Mouse (Mus musculus) midbrain, postnatal 0 days (tissue): ENCODE measurements around the gene Ywhag. TPM values are rescaled to one million over a fixed set of nuclear protein-coding genes. Genes with fewer than 3 reads are reported as not detected.

Experiments used
- ATAC-seq: fragments of 200-750 bp; cut with Nextera tagmentation; 2 replicates; pipeline ENCODE4 v1.8.0; 2017; ENCODE audit warnings: moderate number of reproducible peaks, mild to moderate bottlenecking, moderate TSS enrichment, moderate library complexity; ENCODE audit not compliant: low FRiP score
- DNase-seq: peaks from one replicate; pipeline ENCODE4 v3.0.0-alpha.2; 2015; ENCODE audit warnings: low spot score
- H3K27ac ChIP-seq: fragments of 300-500 bp; sonication (generic); 2 replicates; pipeline ENCODE4 v1.5.1; 2014; ENCODE audit warnings: low read depth, mild to moderate bottlenecking, low read length, mixed read lengths
- H3K27me3 ChIP-seq: fragments of 300-500 bp; sonication (generic); 2 replicates; pipeline ENCODE4 v1.6.1; 2014; ENCODE audit warnings: low read length, control low read depth, mixed read lengths; ENCODE audit not compliant: insufficient read depth
- H3K36me3 ChIP-seq: fragments of 300-500 bp; sonication (generic); 2 replicates; pipeline ENCODE4 v1.6.1; 2014; ENCODE audit warnings: low read length, control low read depth, mixed read lengths; ENCODE audit not compliant: insufficient read depth
- H3K4me1 ChIP-seq: fragments of 300-500 bp; sonication (generic); 2 replicates; pipeline ENCODE4 v1.6.1; 2014; ENCODE audit warnings: mild to moderate bottlenecking, control low read depth, antibody characterized with exemption, low read length, mixed read lengths; ENCODE audit not compliant: insufficient read depth
- H3K4me2 ChIP-seq: fragments of 300-500 bp; sonication (generic); 2 replicates; pipeline ENCODE4 v1.6.1; 2014; ENCODE audit warnings: low read depth, mild to moderate bottlenecking, low read length, mixed read lengths; ENCODE audit not compliant: poor library complexity, severe bottlenecking
- H3K4me3 ChIP-seq: fragments of 300-500 bp; sonication (generic); 2 replicates; pipeline ENCODE4 v1.5.1; 2014; ENCODE audit warnings: low read depth, mild to moderate bottlenecking, low read length, moderate library complexity
- H3K9ac ChIP-seq: fragments of 300-500 bp; sonication (generic); replicated peaks from 2 replicates; pipeline ENCODE4 v1.6.1; 2014; ENCODE audit warnings: mild to moderate bottlenecking, low read length, moderate library complexity, mixed read lengths; ENCODE audit not compliant: poor library complexity, severe bottlenecking
- H3K9me3 ChIP-seq: fragments of 300-500 bp; sonication (generic); 2 replicates; pipeline ENCODE4 v1.6.1; 2016; ENCODE audit warnings: low read length, control low read depth
- CTCF ChIP-seq: IDR thresholded peaks from 2 replicates; pipeline ENCODE4 v1.5.1; 2016; ENCODE audit warnings: antibody characterized with exemption, mild to moderate bottlenecking
- WGBS: fragments of 180-500 bp; shearing (Covaris S2); extraction: QIAGEN DNeasy Blood & Tissue Kit; methylation state at CpG from one replicate; pipeline ENCODE4 v1.1.7; 2014; 5-methylcytosine and 5-hydroxymethylcytosine counted together
- polyA plus RNA-seq: library from polyadenylated mRNA; unstranded; fragments of >200 nt; fragmentation: Nextera tagmentation; extraction: Ambion mirVana; gene quantifications from 2 replicates; pipeline ENCODE4 v1.2.1, GENCODE M21; 2015
- total RNA-seq: library from RNA; depleted of rRNA; stranded (reverse); fragments of >200 nt; gene quantifications from 2 replicates; pipeline ENCODE4 v1.2.3, GENCODE M21; 2014

Gene Ywhag
- total and polyA plus RNA-seq, 2 experiments from 2014 or later: 357 to 919 TPM

DNA sequence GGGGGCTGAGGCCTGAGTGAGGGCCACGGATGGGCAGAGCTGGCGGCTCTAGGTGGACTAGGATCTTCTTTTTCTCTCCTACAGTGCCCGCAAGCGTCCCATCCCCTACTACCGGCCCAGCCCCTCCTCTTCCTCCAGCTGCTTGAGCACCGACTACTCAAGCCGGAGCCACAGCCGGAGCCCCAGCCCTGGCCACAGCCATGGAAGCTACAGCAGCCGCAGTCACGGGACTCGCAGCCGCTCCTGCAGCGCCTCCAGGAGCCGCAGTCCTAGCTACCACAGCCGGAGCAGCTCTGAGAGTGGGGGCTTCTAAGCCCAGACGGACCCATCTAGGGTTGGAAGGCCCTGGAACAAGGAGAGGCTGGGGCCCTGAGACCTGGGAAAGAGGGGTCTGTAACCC lies 61.4 kb downstream of the Ywhag start:
- Histone ChIP-seq H3K4me3 (no peak overlapping the region), H3K27ac (no peak overlapping the region), H3K36me3 (no peaks in the 10 kb centered on the region; the same call in 1 of the 2 replicates), H3K9me3 (no peaks in the 10 kb centered on the region), H3K4me1 (peaks cover 8% of the 10 kb centered on the region; the same call in 1 of the 2 replicates), H3K9ac (no peak overlapping the region), H3K27me3 (no peaks in the 10 kb centered on the region), H3K4me2 (no peak overlapping the region)
- DNase-seq (no peak), ATAC-seq (no peak)
- WGBS: 27% methylated on average over 15 of the region's 16 CpGs
- no peak for TF ChIP-seq CTCF

DNA sequence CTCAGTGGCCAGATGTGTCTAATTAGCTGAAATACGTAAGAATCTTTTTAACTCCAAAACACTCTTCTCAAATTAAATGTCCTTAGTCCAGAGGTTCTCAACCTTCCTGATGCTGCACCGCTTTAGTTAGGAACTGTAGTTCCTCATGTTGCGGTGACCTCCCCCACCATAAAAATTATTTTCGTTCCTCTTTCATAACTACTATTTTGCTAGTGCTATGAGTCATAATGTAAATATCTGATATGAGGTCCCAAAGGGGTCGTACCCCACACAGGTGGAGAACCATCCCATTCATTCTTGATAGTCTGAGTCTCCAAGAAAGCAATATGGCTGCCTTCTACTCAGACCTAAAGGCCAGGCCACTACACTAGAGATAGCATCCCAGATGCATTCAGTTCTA lies 63.9 kb downstream of the Ywhag start:
- H3K9me3 ChIP-seq: no peaks in the 10 kb centered on the region
- H3K27me3 ChIP-seq: no peaks in the 10 kb centered on the region
- H3K4me3 ChIP-seq: no peak overlapping the region
- H3K4me1 ChIP-seq: peaks cover 11% of the 10 kb centered on the region; the same call in 1 of the 2 replicates
- ATAC-seq (no peak), DNase-seq (no peak)
- TF ChIP-seq CTCF: no peak
- H3K9ac ChIP-seq: no peak overlapping the region
- no peak overlapping the region for H3K27ac ChIP-seq
- WGBS: 90% methylated on average over 5 of the region's 5 CpGs
- no peak overlapping the region for H3K4me2 ChIP-seq
- H3K36me3 ChIP-seq: no peaks in the 10 kb centered on the region; the same call in 1 of the 2 replicates

DNA sequence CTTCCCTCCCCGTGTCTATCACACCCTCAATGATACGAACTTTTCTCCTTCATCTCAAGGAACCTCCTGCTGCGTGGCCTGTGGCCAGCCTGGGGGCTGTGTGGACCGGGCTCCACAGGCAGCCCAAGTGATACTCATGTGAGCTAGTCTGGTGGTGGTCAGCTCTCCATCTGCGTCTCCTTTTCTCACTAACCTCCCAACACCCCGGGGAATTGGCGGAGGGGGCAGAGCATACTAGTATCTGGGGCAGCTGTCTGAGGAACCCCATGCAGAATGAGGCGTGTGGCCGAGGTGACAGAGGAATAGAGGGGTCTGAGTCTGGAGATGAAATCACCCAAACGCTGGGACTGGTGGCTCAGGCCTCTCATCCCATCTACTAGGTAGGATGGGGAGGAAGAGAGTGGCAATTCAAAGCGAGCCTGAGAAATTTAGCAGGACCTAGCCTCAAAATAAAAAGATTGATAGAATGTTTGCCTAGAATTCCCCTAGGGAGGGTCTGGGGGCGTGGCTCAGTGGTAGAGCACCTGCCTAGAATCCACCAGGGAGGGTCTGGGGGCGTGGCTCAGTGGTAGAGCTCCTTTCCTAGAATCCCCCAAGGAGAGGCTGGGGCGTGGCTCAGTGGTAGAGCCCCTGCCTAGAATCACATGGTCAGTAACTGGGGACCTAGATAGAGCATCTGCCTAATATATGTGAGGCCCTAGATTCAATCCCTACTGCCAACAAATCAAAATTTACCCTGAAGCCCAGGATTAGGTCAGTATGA lies 64.6 kb downstream of the Ywhag start:
- Histone ChIP-seq H3K9me3 (no peaks in the 10 kb centered on the region), H3K4me3 (no peak overlapping the region), H3K27me3 (no peaks in the 10 kb centered on the region), H3K36me3 (no peaks in the 10 kb centered on the region; the same call in 1 of the 2 replicates), H3K27ac (no peak overlapping the region), H3K4me1 (peaks cover 11% of the 10 kb centered on the region; the same call in 1 of the 2 replicates), H3K4me2 (peak overlapping the region; percentile 64; the same call in 1 of the 2 replicates), H3K9ac (peak overlapping the region; percentile 77; the same call in 1 of the 2 replicates)
- 71% methylated on average over 14 of the region's 14 CpGs for WGBS
- no peak for ATAC-seq
- no peak for DNase-seq
- TF ChIP-seq CTCF: no peak

DNA sequence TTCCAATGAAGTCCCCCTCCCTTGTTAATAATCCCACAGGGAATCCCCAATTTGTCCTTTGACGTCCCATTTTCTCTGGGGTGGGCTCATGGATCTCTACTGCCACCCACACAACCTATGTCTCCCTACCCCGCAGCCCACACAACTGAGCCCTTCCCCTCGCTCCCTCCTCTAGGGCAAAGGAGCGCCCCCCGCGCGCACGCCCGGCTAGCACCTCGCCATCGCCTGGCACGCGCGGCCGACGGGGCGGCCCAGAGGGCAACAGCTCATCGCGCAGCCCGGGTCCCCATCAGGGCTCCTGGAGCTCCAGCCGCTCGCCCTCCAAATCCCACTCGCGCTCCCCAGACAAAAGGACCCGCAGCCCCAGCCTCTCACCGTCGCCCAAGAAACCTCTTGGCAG lies 65.8 kb downstream of the Ywhag start:
- Histone ChIP-seq H3K27me3 (no peaks in the 10 kb centered on the region), H3K9me3 (no peaks in the 10 kb centered on the region), H3K27ac (peak overlapping the region; percentile 63), H3K4me3 (peak overlapping the region; percentile 42), H3K36me3 (peaks cover 5% of the 10 kb centered on the region), H3K9ac (peak overlapping the region; percentile 77), H3K4me2 (peak overlapping the region; percentile 64), H3K4me1 (peaks cover 11% of the 10 kb centered on the region; the same call in 1 of the 2 replicates)
- no peak for DNase-seq
- TF ChIP-seq CTCF: no peak
- WGBS: 8% methylated on average over 27 of the region's 27 CpGs
- peak; percentile 38; the same call in 1 of the 2 replicates for ATAC-seq

DNA sequence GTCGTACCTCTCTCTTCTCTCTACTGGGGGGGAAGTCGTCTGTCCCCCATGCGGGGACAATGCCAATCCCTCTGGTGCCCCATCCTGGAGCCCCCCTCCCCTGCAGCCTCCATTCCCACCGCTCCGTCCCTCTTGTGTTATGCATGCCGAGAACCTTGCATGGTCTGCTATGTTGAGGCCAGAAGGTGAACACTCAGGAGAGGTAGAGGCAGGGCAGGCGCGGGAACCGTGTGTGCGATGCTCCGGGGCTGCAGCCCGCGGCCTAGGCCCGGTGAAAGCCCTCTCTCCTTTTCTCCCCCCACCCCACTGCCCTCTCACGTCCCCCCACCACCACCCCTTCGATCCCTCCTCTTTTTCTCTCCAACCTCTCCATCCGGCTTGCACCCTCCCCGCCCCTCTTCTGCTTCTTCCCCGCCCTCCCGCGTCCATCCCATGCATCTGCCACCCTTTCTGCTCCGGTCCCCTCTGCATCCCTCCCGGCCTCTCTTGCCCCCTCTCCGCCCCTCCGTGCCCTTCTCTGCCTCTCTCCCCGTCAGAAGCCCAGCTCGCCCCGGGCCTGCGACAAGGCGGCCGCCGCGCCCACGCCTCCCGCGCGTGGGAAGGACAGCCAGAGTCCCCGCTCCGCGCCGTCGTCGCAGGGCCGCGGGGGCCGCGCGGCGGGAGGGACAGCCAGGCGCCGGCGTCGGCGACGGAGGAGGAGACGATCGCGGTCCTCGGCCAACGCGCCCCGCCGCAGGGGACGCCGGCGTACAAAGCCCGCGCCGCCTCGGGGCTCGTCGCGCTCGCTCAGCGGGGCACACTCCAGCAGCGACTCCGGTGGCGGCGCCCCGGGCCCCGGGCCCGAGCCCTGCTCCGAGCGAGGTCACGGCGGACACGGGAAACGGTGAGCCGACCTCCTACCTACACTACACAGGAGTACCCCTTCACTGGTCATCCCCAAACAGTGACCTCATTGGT lies 66.5 kb downstream of the Ywhag start:
- Histone ChIP-seq H3K4me3 (peak overlapping the region; percentile 42), H3K9ac (peak overlapping the region; percentile 77), H3K36me3 (peaks cover 5% of the 10 kb centered on the region), H3K4me2 (peak overlapping the region; percentile 64), H3K27me3 (no peaks in the 10 kb centered on the region), H3K4me1 (peaks cover 11% of the 10 kb centered on the region; the same call in 1 of the 2 replicates), H3K9me3 (no peaks in the 10 kb centered on the region), H3K27ac (peak overlapping the region; percentile 63)
- ATAC-seq (peak; percentile 54), DNase-seq (no peak)
- TF ChIP-seq CTCF: no peak
- 2% methylated on average over 67 of the region's 89 CpGs for WGBS
